Mouse (Mus musculus): ENCODE measurements around the gene Oaz1.

DNA sequence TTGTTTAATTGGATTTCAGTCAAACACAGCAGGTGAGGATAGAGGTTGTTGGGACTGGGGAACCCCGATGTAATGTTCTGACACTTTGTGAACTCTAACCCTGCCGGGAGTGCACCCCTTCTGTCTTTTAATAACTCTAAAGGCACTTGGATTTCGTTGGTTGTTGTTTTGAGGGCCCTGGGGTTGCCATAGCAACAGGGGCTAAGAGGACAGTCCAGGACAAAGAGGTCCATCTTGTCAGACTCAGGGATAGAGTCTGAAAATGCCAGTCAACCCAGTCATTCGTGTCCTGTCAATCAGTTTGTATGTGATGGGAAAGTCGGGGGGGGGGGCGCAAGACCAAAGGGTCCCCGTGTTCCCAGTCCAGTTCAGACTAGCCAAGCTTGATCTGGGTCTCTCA lies 6.4 kb downstream of the Oaz1 start:
- TF ChIP-seq CTCF (IDR thresholded peaks at IDR 0.05; ENCODE audit: low read depth) (no peak), EP300 (IDR thresholded peaks at IDR 0.05; ENCODE audit: low read depth) (no peak)
